Mouse (Mus musculus) kidney, postnatal 25 days (tissue): Measurements from ENCODE around the gene Xirp1.

Experiments
- DNase-seq, 2 experiments: peaks; one replicate each; pipeline ENCODE4 v3.0.0; 2021; ENCODE audit warnings: mixed read lengths in 2 of 2

Xirp1 gene

DNA sequence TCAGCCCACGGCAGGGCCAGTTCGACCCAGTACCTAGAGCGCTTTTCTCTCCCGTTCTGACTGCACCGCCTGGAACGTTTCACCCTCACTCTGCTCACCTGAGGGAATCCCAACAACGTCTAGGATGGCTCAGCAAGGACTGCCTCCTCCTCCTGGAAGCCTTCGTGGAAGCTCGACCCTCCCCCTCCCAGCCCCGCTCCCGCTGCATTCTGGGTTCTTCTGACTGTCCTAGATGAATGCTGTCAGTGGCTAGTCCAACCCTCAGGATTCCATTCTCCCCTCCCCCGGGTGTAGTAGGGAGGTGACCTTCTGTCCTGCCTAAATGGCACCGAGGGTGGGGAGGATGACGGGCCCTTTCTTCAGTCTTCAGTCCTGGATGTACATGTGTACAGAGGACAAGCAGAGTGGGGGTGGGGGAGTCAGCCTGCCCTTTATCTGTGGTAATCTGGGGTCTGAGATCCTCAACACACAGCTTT, 38.8 kb downstream of the Xirp1 start, which contains the start of gene Csrnp1:
TSS of gene Csrnp1 (minus strand) at position 123 of the 476 bp plus-strand sequence.
- peak in 1 of 2 experiments; percentile 77 for DNase-seq

DNA sequence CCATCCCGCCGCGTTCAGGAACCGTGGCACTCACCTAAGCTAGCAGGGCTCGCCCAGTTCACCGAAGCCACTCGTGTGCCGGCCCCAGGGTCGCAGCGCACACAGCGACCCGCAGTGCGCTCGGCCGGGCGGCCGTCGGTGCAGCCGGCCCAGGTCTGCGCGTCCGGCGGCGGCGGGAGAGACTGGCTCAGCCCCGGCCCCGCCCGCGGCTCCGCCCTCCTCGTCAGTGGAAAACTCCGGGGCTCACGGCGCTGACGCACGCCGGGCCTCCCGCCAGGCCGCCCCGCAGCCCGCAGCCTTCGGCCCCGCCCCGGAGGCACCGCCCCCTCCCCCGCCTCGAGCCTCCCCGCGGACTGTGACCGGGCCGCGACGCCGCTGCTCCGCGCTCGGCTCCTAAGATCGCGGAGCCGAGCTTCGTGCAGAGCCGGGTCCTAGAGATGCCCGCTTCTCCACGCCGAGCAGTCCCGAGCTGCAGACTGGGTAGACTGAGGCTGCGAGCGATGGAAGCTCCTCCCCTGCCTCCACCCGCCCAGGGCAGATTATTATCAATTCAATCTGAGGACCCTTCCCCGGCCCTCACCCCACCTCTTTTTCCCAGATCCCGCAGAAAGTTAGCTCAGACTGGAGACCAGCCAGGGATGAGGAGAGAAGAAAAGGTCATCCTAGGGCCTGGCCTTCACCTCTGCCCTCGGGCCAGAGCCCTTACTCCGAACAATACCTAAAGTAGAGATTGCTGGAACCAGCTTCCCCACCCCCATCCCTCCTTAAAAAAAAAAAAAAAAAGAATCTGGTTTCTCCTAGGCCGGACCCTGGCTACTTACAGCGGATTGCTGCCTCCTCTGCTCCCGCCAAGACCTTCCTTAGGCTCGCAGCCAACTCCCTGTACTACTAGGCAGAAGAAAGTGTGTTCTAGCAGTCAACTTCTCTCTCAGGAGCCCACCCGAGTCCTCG, 39.5 kb downstream of the Xirp1 start:
- DNase-seq = peak; percentile 94 to 97

DNA sequence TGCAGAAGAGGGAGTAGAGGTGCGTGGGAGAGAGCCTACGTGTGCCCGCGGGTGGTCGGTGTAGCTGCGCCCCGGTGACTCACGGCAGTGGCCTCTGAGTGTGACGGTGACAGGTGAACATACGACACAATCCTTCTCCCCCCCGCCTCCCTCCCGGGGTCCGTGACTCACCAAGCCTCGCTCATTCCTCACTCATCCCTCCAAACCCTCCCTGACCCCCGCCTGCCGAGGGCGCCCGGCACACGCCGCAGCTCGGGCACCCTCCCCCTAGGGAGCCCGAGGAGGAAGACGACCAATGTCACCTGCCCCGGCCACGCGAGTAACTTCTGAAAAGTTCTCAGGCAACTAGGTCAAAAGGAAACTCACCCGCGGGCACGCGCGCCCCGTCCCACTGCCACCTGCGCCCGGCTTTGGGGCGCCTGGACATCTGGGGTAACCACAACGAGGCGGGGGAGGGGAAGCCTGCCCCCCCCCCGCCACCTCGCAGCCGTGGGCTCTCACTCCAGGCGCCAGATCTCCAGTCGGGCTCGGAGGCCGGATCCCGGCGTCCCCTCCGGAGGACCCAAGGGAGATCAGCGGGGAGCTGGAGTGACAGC, 40.3 kb downstream of the Xirp1 start:
- DNase-seq = peak; percentile 54 to 87

DNA sequence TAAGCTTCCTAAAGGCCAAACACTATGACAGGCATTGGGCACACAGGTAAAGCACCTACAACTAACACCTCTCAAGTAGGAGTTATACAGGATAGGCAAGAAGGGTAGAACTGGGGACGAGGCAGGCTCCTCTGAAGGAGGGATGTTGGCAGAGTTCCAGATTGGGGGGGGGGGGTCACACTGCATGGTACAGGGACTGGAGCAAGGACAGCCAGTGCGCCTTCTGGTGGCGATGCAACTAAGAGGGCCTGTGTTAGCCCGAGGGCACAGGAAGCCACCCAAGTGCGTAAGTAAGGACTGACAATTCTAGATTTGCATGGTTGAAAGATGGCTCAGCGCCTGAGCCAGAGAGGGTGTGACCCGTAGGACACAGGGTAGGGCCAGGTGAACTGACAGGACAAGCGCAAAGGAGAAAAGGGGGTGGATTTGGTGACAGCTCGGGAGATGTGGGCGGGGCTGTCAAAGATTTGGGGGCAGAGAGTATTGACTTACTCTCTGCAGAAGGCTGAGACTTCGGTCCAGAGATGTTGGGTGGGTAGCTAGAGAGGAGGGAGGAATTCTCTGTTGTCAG, 41.1 kb downstream of the Xirp1 start:
- peak; percentile 72 to 89 for DNase-seq

DNA sequence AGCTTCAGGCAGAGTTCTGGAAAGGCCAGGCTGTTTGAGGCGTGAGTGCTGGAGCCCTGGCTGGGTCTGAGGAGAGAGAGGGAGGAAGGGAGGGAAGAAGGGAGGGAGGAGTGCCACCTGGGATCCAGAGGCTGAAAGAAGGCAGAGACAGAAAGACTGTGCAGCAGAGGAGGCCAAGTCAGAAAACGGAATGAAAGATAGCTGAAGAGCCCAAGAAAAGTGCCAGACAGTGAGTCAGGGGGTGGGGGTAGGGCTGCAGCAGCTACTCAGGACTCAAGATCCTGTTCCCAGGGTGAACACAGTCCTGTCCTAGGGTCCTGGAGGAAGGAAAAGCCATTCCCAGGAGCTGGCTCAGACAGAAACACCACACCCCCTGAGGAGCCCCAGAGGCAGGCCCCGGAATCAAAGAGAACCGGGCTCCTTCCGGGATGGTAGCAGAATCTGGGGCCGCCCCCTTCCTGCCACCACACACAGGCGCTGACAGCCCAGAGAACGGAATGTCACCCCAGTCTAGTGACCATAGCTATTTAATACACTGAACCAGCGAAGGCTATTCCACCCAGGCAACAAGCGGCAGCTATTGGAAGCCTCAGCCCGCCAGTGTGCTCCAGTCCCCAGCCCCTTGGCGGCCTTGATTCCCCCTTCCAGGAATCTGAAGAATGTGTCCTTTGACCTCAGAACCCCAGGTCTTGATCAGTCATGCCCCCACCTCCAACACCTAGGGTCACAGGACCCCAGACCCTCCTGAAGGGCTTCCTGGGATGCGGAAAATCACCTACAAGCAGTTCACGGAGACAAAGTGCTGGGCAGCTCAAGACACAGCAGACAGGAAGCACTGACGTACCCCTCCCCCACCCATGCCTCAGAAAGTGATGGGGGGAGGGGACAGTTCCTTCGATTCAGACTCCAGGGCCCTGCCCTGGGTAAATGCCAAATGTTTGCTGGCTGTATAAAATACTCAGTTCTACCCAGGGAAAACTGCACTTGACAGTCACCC, 41.9 kb downstream of the Xirp1 start:
- peak; percentile 82 to 92 for DNase-seq

DNA sequence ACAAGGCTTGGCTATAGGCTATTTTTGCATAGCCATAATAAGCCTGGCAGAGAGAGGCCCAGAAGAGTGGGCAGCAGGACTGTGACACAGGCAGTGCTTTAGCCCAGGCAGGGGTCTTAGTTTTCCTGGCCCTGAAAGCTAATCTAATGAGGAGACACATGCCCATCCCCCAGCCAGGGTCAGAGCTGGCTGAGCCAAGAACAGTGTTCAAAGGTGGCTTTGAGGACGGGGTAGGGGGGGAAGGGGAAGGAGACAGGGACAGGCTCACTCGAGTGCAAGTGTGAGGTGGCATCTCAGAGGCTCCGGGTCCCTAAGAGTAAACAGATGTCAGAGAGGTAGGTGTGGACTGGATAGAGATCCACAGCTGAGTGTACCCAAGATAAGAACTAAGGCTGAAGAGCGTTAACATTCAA, 42.6 kb downstream of the Xirp1 start:
- peak; percentile 70 to 82 for DNase-seq

DNA sequence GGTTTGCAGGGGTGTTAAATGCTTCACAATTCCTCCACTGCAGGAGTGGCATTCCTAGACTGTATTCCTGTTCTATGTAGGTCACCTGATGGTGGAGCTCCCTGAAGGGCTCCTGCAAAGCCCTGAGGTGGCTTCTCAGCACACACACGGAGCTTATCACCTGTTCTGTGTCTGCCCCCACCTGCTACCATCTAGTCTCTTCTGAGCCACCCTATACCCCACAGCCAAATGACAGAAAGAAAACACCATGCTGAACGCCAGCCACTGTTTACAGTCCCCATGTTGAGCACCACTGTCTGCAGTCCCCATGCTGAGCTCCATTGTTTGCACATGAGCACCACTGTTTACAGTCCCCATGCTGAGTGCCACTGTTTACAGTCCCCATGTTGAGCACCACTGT, 43.6 kb downstream of the Xirp1 start:
- no peak for DNase-seq

DNA sequence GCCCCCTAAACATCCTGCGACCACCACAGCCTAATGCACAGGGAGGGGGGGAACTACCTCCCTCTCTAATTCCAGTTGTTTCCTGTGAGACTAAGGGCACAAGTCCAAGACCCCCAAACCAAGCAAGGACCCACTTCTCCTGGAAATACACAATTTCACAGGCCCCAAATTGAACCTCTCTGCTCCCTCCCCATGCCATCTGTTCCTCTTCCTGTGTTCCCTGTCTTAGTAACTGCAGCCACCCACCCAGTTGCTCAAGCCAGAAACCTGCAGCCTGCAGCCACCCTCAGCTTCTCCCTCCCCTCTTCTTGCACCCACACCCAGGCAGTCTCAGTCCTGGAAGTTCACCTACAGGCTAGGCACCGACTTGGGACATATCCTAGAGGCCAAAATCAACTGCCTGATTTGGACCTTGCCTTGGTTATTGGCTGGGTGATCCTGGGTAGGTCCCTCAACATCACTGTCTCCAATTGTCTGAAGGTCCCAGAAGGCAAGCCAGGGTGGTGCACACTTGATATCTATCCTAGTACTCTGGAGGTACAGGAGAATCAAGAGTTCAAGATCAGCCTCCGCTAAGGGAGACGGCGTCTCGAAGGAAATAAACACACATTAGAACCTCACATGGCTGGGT, 44.5 kb downstream of the Xirp1 start:
- DNase-seq = peak in 1 of 2 experiments; percentile 34

DNA sequence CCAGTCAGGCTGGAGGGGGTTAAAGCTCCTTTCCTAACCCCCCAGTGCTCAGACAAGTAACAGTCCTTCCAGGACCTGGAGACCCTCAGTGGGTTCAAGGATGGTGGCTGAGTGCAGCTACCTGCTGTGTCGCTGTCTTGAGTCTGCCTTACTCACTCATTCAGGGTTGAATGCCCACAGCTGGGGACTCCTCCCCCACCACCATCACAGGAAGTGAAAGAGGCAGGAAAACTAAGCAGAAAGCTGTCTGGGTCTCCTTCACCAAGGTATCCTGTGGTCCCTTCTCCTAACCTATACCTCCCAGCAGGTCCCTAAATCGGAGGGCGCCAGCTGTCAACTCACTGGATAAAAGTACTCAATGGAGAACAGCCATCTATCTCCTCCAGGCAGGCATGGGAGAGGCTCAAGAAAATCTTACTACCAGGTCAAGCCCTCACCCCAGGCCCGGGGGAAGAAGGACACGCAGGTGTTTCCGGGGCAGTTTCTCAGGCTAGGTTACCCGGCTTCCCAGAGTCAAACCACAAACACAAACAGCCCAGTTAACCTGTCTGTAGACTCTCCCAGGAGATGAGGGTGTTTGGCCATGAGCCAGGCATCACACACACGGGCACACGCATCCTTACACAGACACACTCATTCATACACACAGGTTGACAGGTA, 45.1 kb downstream of the Xirp1 start:
- DNase-seq = peak in 1 of 2 experiments; percentile 51

DNA sequence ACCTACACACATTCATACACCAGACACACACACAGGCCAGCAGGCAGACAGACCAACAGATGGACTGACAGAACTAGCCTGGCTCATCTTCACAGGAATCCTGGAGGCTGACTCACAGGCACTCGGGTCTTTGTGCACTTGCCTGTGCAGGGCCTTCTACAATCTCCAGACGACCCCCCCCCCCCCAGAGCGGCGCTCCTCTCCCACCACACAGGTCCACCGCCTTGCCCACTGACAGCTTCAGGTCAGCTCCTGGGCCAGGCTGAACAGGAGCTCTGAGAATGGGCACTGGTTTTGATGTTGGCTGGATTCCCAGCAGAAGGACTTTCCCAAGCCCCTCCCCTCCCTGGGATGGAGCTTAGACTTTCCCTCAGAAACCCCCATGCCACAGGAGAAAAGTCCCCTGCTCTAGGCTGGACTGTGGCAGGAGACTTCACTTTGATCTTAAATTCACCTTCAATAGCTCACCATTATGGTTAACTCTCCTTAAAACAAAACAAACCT, 45.8 kb downstream of the Xirp1 start:
- peak; percentile 56 to 78 for DNase-seq

DNA sequence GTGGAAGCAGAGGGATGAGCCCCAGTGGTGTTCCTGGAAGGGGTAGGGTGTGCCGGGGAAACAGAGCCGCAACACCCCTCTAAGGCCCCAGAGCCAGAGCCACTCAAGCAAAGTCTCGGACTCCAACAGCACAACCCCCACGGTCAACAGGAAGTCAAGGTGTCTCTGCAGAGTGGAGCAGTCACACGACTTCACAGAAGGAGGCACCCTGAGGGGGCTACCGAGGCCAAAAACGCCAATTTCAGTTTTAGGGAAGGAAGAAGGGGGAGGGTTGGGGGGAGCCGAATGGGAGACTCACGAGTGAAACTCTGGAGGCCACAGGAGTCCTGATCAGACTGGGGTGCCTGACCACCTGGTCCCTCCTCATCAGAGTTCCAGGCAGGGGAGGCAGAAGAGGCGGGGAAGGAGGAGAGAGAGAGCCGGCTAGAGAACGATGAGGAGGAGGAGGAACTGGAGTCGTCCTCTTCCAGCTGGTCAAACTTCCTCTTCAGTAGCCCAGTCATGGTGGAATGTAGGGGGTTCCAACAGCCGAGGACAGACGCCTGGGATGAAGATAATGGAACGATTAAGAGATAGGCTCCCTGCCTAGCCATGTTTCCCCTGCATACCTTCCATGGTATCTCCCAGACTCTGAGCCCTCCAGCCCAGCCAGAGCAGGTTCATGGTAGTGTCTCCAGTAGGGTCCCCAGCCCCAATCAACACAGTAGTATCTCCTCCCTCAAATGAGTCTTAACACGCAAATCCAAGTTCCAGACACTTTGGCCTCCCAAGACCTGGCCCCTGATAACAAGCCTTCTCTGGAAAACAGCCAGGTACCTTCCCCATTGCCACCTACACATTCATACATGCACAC, 46.5 kb downstream of the Xirp1 start:
- DNase-seq = peak in 1 of 2 experiments; percentile 56

DNA sequence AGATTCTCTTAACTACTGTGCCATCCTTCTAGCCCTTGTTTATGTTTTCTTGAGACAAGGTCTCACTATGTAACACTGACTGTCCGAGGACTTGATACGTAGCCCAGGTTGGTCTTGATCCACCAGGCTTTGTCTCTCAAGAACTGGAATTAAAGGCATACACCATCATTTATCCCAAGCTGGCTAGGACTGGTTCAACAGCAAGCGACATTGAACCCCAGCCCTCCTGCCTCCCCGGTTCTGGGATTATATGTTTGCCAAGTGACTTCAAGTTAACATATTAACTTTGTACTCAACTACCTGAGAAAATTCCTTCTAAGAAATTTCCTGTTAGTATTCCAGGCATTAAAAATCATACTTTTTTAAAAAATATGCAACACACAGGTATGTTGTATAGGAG, 48.1 kb downstream of the Xirp1 start:
- DNase-seq = peak; percentile 42 to 74

DNA sequence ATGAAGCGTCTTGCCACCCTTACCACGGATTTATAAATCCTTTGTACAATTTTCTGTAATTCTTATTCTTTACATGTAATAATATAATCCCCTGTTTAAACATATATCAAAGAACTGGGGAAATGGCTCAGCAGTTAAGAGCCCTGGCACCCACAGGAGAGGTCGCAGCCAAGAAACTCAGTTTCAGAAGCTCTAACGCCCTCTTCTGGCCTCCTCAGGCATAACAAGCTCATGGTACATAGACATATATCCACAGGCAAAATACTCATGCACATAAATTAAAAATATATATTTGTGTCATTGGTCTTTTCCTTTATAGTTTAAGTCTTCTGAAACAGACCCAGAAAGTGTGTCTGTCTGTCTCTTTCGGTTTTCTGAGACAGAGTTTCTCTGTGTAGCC, 48.8 kb downstream of the Xirp1 start:
- DNase-seq = no peak

DNA sequence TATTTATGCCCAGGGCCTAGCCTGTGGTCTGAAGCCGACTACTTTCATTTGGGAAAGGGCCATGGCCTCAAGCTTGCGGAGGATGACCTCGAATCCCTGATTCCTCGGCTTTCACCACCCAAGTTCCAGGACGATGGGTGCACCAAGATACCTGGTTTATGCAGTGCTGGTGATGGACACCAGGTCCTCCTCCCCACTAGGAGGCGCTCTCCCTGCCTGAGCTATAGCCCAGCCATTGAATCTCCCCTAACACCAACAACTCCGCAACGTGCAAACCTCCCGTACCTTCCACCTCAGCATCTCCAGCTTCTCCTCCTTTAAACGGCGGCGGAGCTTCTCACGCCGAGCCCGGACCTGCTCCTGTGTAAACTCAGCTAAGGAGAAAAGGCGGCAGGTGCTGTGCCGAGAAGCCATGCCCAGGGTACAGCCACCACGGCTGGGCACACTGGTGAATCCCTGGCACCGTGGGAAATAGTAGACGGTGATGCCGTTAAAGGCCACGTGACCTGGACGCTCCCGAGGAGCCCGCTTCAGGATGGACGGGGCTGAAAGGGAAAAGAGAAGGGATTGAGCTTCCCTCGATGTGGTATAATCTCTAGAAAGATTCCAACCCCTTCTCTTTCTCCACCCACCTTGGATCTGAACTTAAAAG, 49.4 kb downstream of the Xirp1 start:
- DNase-seq = peak; percentile 48 to 50

DNA sequence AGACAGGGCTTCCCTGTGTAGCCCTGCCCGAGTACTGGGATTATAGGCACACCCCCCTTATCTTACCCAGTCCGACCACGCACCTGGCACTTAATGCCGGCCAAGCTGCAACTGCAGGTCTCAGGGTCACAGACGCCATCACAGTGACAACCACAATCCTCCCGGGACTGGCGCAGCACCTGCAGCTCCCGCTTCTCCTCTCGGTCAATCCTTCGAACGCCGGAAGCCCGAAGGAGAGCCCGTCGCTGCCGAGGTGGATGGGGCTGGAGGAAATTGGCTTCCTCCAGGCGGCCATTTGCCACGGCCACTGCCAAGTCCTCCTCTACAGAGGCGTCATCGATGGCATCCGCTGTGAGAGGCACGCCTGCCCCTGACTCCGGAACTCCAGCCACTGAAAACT, 50.1 kb downstream of the Xirp1 start:
- peak in 1 of 2 experiments; percentile 36 for DNase-seq

DNA sequence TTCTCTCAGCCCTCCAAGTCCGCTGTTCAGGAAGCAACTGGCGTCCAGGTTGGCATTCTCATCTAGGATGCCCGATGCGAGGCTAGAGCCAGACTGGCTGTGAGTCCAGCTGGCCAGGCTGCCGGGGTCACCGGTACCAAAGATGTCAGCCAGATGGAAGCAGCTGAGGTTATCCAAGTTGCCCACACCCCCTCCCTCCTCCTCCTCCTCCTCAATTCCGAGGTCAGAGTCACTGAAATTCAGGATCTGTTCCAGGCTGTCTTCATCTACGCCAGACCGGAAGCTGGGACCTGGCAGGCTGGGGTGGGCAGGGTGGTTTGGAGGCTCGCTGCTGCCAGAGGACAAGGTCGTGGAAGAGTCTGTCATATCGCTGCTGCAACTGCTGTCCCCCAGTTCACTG, 50.8 kb downstream of the Xirp1 start:
- peak in 1 of 2 experiments; percentile 50 for DNase-seq

DNA sequence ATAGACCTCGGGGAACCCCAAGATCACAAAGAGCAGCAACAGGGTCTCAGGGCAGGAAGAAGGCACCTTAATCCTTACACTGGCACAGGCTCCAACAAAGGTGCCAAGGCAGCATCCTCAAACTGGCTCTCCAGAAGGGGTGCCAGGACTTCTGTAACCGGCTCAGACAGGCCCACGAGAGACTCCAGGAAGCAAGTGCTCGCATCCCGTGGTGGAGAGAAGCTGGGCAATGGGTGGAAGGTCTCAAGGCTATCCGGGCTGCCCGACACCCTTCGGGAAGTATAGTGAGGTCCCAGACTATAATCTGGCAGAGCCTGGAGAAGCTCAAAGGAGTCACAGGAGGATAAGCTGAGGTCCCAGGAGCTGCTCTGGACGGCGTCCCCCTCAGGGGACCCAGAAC, 51.2 kb downstream of the Xirp1 start:
- peak in 1 of 2 experiments; percentile 36 for DNase-seq

DNA sequence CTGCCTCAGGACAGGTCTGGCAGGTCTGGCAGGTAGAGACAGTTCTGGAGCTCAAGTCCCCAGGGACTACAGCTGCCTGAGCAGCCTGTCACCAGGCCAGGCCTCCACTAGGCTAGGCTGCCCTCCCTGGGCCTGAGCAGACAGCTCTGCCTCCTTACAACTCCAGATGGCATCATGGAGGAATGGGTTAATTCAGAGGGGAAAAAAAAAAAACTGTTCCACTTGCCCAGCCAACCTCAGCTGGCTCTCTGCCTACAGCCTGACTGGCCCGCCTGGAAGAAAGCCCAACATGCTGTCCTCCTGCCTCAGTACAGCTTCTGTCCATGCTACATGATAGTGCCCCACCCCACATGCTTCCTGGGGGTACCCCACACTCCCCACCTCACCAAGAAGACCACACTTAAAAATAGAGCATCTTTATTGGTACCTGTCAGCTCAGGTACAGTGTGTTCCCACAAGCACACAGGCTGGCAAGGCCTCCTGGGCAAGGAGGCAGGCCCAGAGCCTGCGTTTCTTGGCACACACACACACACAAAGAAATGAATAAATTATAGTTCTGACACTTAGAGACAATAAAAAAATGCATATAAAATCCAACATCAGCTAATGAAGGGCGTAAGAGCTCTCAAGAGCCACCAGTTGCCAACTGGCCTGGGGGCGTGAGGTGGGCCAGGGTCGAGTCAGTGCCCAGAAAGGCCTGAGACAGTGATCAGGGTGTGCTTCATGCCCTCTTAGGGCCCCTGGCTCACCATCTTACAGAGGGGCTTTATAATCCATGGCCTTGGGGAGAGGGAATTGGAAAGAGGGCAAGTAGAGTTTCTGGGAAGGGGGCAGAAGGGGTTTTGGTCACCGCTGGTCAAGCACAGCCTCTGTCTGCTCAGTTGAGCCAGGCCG, 52.4 kb downstream of the Xirp1 start:
- DNase-seq = peak; percentile 76 to 78
